Mouse (Mus musculus): ENCODE measurements around the gene Hspa4l. TPM values are rescaled to one million over a fixed set of nuclear protein-coding genes. Genes with fewer than 3 reads are reported as not detected.

The Hspa4l gene
- polyA plus RNA-seq, 1 experiment from 2014 or later = 48.1 TPM

Other genes with a start within 250 kb of the Hspa4l start
- 4.3 and 4.8 TPM in 2 replicates for gene Intu, start 213.2 kb upstream of the Hspa4l start, polyA plus RNA-seq (2015; fragmentation: Nextera tagmentation; extraction: Ambion mirVana)
- 0.18 and 0.19 TPM in 2 replicates for gene Slc25a31, start 35.6 kb upstream of the Hspa4l start, polyA plus RNA-seq (2015; fragmentation: Nextera tagmentation; extraction: Ambion mirVana)
- gene Plk4, start 55.5 kb downstream of the Hspa4l start, polyA plus RNA-seq (2015; fragmentation: Nextera tagmentation; extraction: Ambion mirVana) = 26.1 and 27.2 TPM in 2 replicates
- gene Mfsd8, start 102.4 kb downstream of the Hspa4l start, polyA plus RNA-seq (2015; fragmentation: Nextera tagmentation; extraction: Ambion mirVana) = 26.0 and 26.5 TPM in 2 replicates
- gene Abhd18, start 102.5 kb downstream of the Hspa4l start, polyA plus RNA-seq (2015; fragmentation: Nextera tagmentation; extraction: Ambion mirVana) = 12.4 and 16.6 TPM in 2 replicates
- gene 1700034I23Rik, start 158.0 kb downstream of the Hspa4l start, polyA plus RNA-seq (2015; fragmentation: Nextera tagmentation; extraction: Ambion mirVana) = 0.42 and 0.52 TPM in 2 replicates
- gene Larp1b, start 205.3 kb downstream of the Hspa4l start, polyA plus RNA-seq (2015; fragmentation: Nextera tagmentation; extraction: Ambion mirVana) = 3.1 TPM in 2 replicates

Measured in forebrain, embryonic 15.5 days (tissue).